ENCODE assay signal across 21 mouse cellular contexts in the genomic region with DNA sequence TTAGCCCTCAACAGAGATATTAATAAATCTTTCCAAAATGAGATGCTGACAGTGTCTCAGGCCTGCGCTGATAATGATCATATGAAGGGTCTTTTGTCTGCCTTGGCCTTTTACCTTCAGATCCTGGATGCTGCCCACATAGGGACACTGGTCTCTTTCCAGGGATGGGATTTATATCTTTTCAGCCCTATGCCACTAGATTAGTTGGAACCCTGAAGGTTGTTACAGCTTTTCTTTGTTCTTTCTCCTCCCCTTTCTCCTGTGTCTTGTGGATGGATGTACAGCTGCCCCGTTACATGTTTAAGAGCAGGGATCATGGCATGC.
DNase-seq lines count a peak whose midpoint lies in the region; ATAC-seq and TF ChIP-seq lines count a peak whose summit lies in the region.
"Had no signal": no experiment of that assay in that cellular context is flagged by ENCODE, and none has a peak within 500 bp of the region (broad histone marks: within the 10 kb centered on the region; RNA-seq: fewer than 3 reads in every experiment).

No protein-coding gene starts in this region.

- H3K9me3 ChIP-seq in hindbrain, embryonic 15.5 days: no peaks in the 10 kb centered on the region
- no peaks in the 10 kb centered on the region for H3K9me3 ChIP-seq in midbrain, embryonic 12.5 days
- no peaks in the 10 kb centered on the region for H3K9me3 ChIP-seq in neural tube, embryonic 13.5 days
- H3K9me3 ChIP-seq: embryonic facial prominence, embryonic 13.5 days; intestine, embryonic 15.5 days; limb, embryonic 13.5 days; liver, embryonic 13.5 days; lung, embryonic 15.5 days had no signal

- no peaks in the 10 kb centered on the region for H3K27me3 ChIP-seq in hindbrain, embryonic 15.5 days
- H3K27me3 ChIP-seq in midbrain, embryonic 12.5 days: peaks cover 2% of the 10 kb centered on the region; the same call in 1 of the 2 replicates
- no peaks in the 10 kb centered on the region for H3K27me3 ChIP-seq in neural tube, embryonic 13.5 days
- H3K27me3 ChIP-seq: embryonic facial prominence, embryonic 13.5 days; intestine, embryonic 15.5 days; liver, embryonic 13.5 days; lung, embryonic 15.5 days had no signal

- DNase-seq in gastrocnemius, adult 2 months: no peak
- DNase-seq in gastrocnemius, postnatal 10 days: no peak
- no peak for DNase-seq in kidney, adult 18-20 months
- no peak for DNase-seq in cerebellum, postnatal 4 days (ENCODE audit: low spot score in 2 of 2)
- DNase-seq in lung, adult 18-20 months: no peak
- DNase-seq: adrenal gland, adult 2 months; B cell, adult 2 months; cerebellum, adult 9-11 months; gastrocnemius, postnatal 14 days; heart, adult 18-20 months; heart, postnatal 36 days; liver, embryonic 13.5 days; lung, postnatal 4 days; thymus, postnatal 14 days had no signal

- H3K27ac ChIP-seq in gastrocnemius, adult 2 months: peak overlapping the region; percentile 43
- H3K27ac ChIP-seq in hindbrain, embryonic 15.5 days (replicated peaks): peak overlapping the region; percentile 63
- peak overlapping the region; percentile 44 for H3K27ac ChIP-seq in midbrain, embryonic 12.5 days (replicated peaks)
- H3K27ac ChIP-seq in neural tube, embryonic 13.5 days (replicated peaks): peak overlapping the region; percentile 76
- H3K27ac ChIP-seq: embryonic facial prominence, embryonic 13.5 days; intestine, embryonic 15.5 days; limb, embryonic 13.5 days; liver, embryonic 13.5 days; lung, embryonic 15.5 days had no signal

- H3K4me1 ChIP-seq in hindbrain, embryonic 15.5 days (replicated peaks): peaks cover 33% of the 10 kb centered on the region
- H3K4me1 ChIP-seq in midbrain, embryonic 12.5 days: peaks cover 23% of the 10 kb centered on the region
- peaks cover 40% of the 10 kb centered on the region for H3K4me1 ChIP-seq in neural tube, embryonic 13.5 days (replicated peaks)
- H3K4me1 ChIP-seq: intestine, embryonic 15.5 days; liver, embryonic 13.5 days had no signal

- H3K9ac ChIP-seq in hindbrain, embryonic 15.5 days: no peak overlapping the region
- no peak overlapping the region for H3K9ac ChIP-seq in midbrain, embryonic 12.5 days (replicated peaks)
- no peak overlapping the region; the same call in 1 of the 2 replicates for H3K9ac ChIP-seq in neural tube, embryonic 13.5 days
- H3K9ac ChIP-seq: embryonic facial prominence, embryonic 13.5 days; intestine, embryonic 15.5 days; limb, embryonic 13.5 days; liver, embryonic 13.5 days; lung, embryonic 15.5 days had no signal

- H3K4me2 ChIP-seq in hindbrain, embryonic 15.5 days: no peak overlapping the region
- no peak overlapping the region for H3K4me2 ChIP-seq in midbrain, embryonic 12.5 days (replicated peaks)
- no peak overlapping the region for H3K4me2 ChIP-seq in neural tube, embryonic 13.5 days
- H3K4me2 ChIP-seq: embryonic facial prominence, embryonic 13.5 days; intestine, embryonic 15.5 days; limb, embryonic 13.5 days; liver, embryonic 13.5 days; lung, embryonic 15.5 days had no signal

- intact Hi-C loops in gastrocnemius, adult 2 months (cut with DNase I): loop anchor here (5.0 kb wide), 1 partner anchor 165 kb away; no protein-coding TSS in a partner anchor

- ATAC-seq in hindbrain, embryonic 15.5 days (ENCODE audit: low FRiP score, low read depth): 0 out of 2 replicates have a peak, but pooled peaks have one; percentile 14
- ATAC-seq in midbrain, embryonic 12.5 days (ENCODE audit: low FRiP score, low read depth): peak; percentile 44
- ATAC-seq in neural tube, embryonic 13.5 days (ENCODE audit: low read depth): 0 out of 2 replicates have a peak, but pooled peaks have one; percentile 40
- ATAC-seq: intestine, embryonic 15.5 days had no signal

- no peak for TF ChIP-seq CTCF in gastrocnemius, adult 2 months (IDR thresholded peaks at IDR 0.05)

- H3K4me3 ChIP-seq in gastrocnemius, adult 2 months: no peak overlapping the region
- no peak overlapping the region for H3K4me3 ChIP-seq in hindbrain, embryonic 15.5 days
- no peak overlapping the region for H3K4me3 ChIP-seq in midbrain, embryonic 12.5 days
- H3K4me3 ChIP-seq in neural tube, embryonic 13.5 days: no peak overlapping the region
- H3K4me3 ChIP-seq: embryonic facial prominence, embryonic 13.5 days; intestine, embryonic 15.5 days; limb, embryonic 13.5 days; liver, embryonic 13.5 days; lung, embryonic 15.5 days had no signal

- 29% methylated on average over 2 of the region's 2 CpGs for WGBS in hindbrain, embryonic 15.5 days
- 61% methylated on average over 2 of the region's 2 CpGs for WGBS in midbrain, embryonic 12.5 days
- WGBS in neural tube, embryonic 13.5 days: 32% methylated on average over 2 of the region's 2 CpGs

- no peaks in the 10 kb centered on the region for H3K36me3 ChIP-seq in hindbrain, embryonic 15.5 days
- H3K36me3 ChIP-seq in midbrain, embryonic 12.5 days: no peaks in the 10 kb centered on the region
- no peaks in the 10 kb centered on the region for H3K36me3 ChIP-seq in neural tube, embryonic 13.5 days
- H3K36me3 ChIP-seq: embryonic facial prominence, embryonic 13.5 days; intestine, embryonic 15.5 days; limb, embryonic 13.5 days; liver, embryonic 13.5 days; lung, embryonic 15.5 days had no signal
